Mouse (Mus musculus): Measurements from ENCODE around the gene Gm20865.
"Not testable (repeated sequence)": the region's sequence is repeated elsewhere in the genome, so short reads cannot be mapped to it uniquely, and the experiment has no call there.

Gm20865 gene

DNA sequence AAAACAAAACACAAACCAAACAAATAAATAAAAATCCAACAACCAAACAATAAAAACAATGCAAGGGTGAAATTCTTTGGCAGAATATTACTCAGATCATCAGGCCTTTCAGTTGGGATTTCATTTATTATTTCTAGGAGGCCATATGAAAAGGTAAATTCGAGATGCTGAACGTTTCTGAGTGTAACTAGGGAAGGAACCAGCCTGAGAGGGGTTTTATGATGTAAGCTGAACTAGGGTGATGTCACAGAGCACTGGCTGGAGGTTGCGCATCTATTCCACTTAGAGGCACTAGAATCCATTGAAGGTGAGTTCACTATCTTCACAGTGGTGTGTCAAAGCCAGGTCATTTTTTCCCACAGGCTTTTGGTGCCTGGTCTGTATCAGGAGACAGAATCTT is at the start of gene Gm20865:
TSS of gene Gm20865 (plus strand) at position 301 of the 400 bp plus-strand sequence.
- CTCF ChIA-PET, result not testable (repeated sequence)

Data from spleen, embryonic (tissue).